Comparison of ENCODE assay signal across 20 mouse cellular contexts in the genomic region with DNA sequence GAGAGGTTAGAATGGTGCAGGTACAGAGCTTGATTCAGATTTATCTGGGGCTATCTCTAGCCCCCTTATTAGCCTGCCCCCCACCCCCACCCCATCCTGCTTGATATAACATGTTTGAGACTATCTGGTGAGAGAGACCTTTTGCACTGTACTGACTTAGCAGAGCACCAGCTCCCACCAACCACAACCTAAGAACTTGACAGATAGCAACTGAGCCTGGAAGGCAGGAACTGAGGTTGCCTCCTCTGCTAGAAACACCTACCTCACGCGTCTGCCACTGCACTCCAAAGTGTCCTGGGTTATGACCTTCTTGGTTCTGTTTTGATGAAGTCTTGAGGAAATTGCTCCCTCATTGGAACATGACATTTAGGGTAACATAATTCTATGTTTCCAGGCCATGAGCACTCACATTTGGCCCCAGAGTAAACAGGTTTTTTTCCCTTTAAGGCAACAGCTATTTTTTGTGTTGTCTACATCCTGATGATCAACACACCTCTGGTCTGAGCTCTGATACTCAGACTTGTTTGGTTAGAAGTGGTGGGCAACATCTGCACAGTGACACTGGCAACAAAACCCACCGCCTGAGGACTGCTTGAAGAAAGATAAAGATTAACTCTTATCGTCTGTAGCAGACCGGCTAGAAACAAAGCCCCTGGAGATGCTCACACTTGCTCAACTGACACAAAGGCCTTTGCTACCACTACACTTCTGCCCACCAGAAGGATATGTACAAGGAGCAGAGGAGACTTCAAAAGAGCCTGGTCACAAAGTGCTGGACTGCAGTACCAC. TPM values are rescaled to one million over a fixed set of nuclear protein-coding genes. Genes with fewer than 3 reads are reported as not detected.
A peak's percentile ranks its signal among the peaks of the same experiment; 100 is the strongest.
DNase-seq lines count a peak whose midpoint lies in the region; ATAC-seq and TF ChIP-seq lines count a peak whose summit lies in the region.
"Had no signal": no experiment of that assay in that cellular context is flagged by ENCODE, and none has a peak within 500 bp of the region (broad histone marks: within the 10 kb centered on the region; RNA-seq: fewer than 3 reads in every experiment).

No protein-coding gene starts in this region.

- no peak for DNase-seq in neural tube, embryonic 10.5 days (ENCODE audit: extremely low spot score, low spot score)
- DNase-seq in liver, embryonic 13.5 days, result peak; percentile 15
- DNase-seq in liver, postnatal 0 days, result no peak
- DNase-seq in layer of hippocampus, postnatal 10 days (ENCODE audit: low spot score in 2 of 2), result no peak
- DNase-seq in urinary bladder, postnatal 14 days (ENCODE audit: low spot score), result no peak
- DNase-seq: adrenal gland, adult 8-10 months; adrenal gland, postnatal 36 days; cerebellum, adult 8-10 months; cerebellum, postnatal 14 days; embryo, embryonic 11 days; gastrocnemius, postnatal 14 days; heart, postnatal 10 days had no signal

- no peak overlapping the region for H3K27ac ChIP-seq in neural tube, embryonic 14.5 days (ENCODE audit: low read depth, low read length)
- peak overlapping the region; percentile 18; the same call in 1 of the 2 replicates for H3K27ac ChIP-seq in liver, embryonic 13.5 days
- no peak overlapping the region for H3K27ac ChIP-seq in liver, postnatal 0 days (ENCODE audit: low read depth)
- no peak overlapping the region for H3K27ac ChIP-seq in forebrain, embryonic 16.5 days (ENCODE audit: low read length)
- H3K27ac ChIP-seq: embryonic facial prominence, embryonic 15.5 days; forebrain, embryonic 10.5 days; hindbrain, embryonic 13.5 days; hindbrain, postnatal 0 days had no signal

- no peak for TF ChIP-seq CTCF in liver, postnatal 0 days (IDR thresholded peaks at IDR 0.05; ENCODE audit: low read depth)

- 0 out of 2 replicates have a peak overlapping the region, but pooled peaks have one; percentile 16 for H3K9ac ChIP-seq in neural tube, embryonic 14.5 days (replicated peaks; ENCODE audit: low read depth, low read length)
- no peak overlapping the region for H3K9ac ChIP-seq in liver, embryonic 13.5 days
- no peak overlapping the region for H3K9ac ChIP-seq in liver, postnatal 0 days (replicated peaks)
- no peak overlapping the region for H3K9ac ChIP-seq in forebrain, embryonic 16.5 days (replicated peaks; ENCODE audit: low read depth, low read length)
- H3K9ac ChIP-seq: embryonic facial prominence, embryonic 15.5 days; hindbrain, embryonic 13.5 days had no signal

- ATAC-seq in neural tube, embryonic 14.5 days (ENCODE audit: low read depth), result no peak
- ATAC-seq in liver, embryonic 13.5 days (ENCODE audit: low read depth), result peak; percentile 85
- ATAC-seq in liver, postnatal 0 days, result peak; percentile 15; the same call in 1 of the 2 replicates
- no peak for ATAC-seq in forebrain, embryonic 16.5 days
- ATAC-seq: forebrain, embryonic 14.5 days; hindbrain, postnatal 0 days had no signal

- no peaks in the 10 kb centered on the region for H3K9me3 ChIP-seq in neural tube, embryonic 14.5 days (ENCODE audit: control insufficient read depth, low read length)
- no peaks in the 10 kb centered on the region for H3K9me3 ChIP-seq in liver, embryonic 13.5 days (replicated peaks)
- no peaks in the 10 kb centered on the region for H3K9me3 ChIP-seq in liver, postnatal 0 days (ENCODE audit: low read length)
- H3K9me3 ChIP-seq in forebrain, embryonic 16.5 days (ENCODE audit: control insufficient read depth, low read length), result no peaks in the 10 kb centered on the region
- H3K9me3 ChIP-seq: embryonic facial prominence, embryonic 15.5 days; forebrain, embryonic 10.5 days; hindbrain, embryonic 13.5 days had no signal

- H3K27me3 ChIP-seq in neural tube, embryonic 14.5 days (ENCODE audit: control insufficient read depth, insufficient read depth, low read length), result no peaks in the 10 kb centered on the region
- H3K27me3 ChIP-seq in liver, embryonic 13.5 days, result no peaks in the 10 kb centered on the region
- H3K27me3 ChIP-seq in liver, postnatal 0 days (ENCODE audit: insufficient read depth, low read length), result no peaks in the 10 kb centered on the region
- no peaks in the 10 kb centered on the region for H3K27me3 ChIP-seq in forebrain, embryonic 16.5 days (replicated peaks; ENCODE audit: control insufficient read depth, insufficient read depth, low read length)
- H3K27me3 ChIP-seq: embryonic facial prominence, embryonic 15.5 days; hindbrain, embryonic 13.5 days had no signal

- H3K4me2 ChIP-seq in neural tube, embryonic 14.5 days (ENCODE audit: low read depth, low read length), result no peak overlapping the region
- H3K4me2 ChIP-seq in liver, embryonic 13.5 days, result no peak overlapping the region
- H3K4me2 ChIP-seq in liver, postnatal 0 days (ENCODE audit: low read depth, low read length), result no peak overlapping the region
- H3K4me2 ChIP-seq in forebrain, embryonic 16.5 days (ENCODE audit: low read length), result no peak overlapping the region
- H3K4me2 ChIP-seq: embryonic facial prominence, embryonic 15.5 days; hindbrain, embryonic 13.5 days had no signal

- WGBS in neural tube, embryonic 14.5 days, result 96% methylated on average over 5 of the region's 5 CpGs
- 35% methylated on average over 5 of the region's 5 CpGs for whole genome bisulfite sequencing in liver, embryonic 13.5 days (ENCODE audit: insufficient replicate concordance)
- 58% methylated on average over 5 of the region's 5 CpGs for WGBS in liver, postnatal 0 days (ENCODE audit: insufficient replicate concordance)
- 94% methylated on average over 5 of the region's 5 CpGs for WGBS in forebrain, embryonic 16.5 days

- H3K4me1 ChIP-seq in neural tube, embryonic 14.5 days (ENCODE audit: control insufficient read depth, insufficient read depth, low read length), result 0 out of 2 replicates have a peak, but pooled peaks cover 3% of the 10 kb centered on the region
- peaks cover 12% of the 10 kb centered on the region for H3K4me1 ChIP-seq in liver, embryonic 13.5 days (replicated peaks)
- no peaks in the 10 kb centered on the region for H3K4me1 ChIP-seq in liver, postnatal 0 days (ENCODE audit: insufficient read depth)
- peaks cover 4% of the 10 kb centered on the region for H3K4me1 ChIP-seq in forebrain, embryonic 16.5 days (replicated peaks; ENCODE audit: control insufficient read depth, insufficient read depth, low read length)
- H3K4me1 ChIP-seq: embryonic facial prominence, embryonic 15.5 days; forebrain, embryonic 10.5 days; hindbrain, embryonic 13.5 days had no signal

- TF ChIP-seq EP300 in liver, postnatal 0 days (IDR thresholded peaks at IDR 0.05; ENCODE audit: low read depth), result no peak

- no peak overlapping the region for H3K4me3 ChIP-seq in neural tube, embryonic 14.5 days (ENCODE audit: low read depth, low read length)
- no peak overlapping the region for H3K4me3 ChIP-seq in liver, embryonic 13.5 days (replicated peaks)
- H3K4me3 ChIP-seq in liver, postnatal 0 days (ENCODE audit: low read depth, low read length), result no peak overlapping the region
- no peak overlapping the region for H3K4me3 ChIP-seq in forebrain, embryonic 16.5 days (replicated peaks; ENCODE audit: low read length)
- H3K4me3 ChIP-seq: embryonic facial prominence, embryonic 15.5 days; erythroblast, embryonic 14.5 days; forebrain, embryonic 10.5 days; hindbrain, embryonic 13.5 days had no signal

- H3K36me3 ChIP-seq in neural tube, embryonic 14.5 days (ENCODE audit: control insufficient read depth, insufficient read depth, low read length), result no peaks in the 10 kb centered on the region
- H3K36me3 ChIP-seq in liver, embryonic 13.5 days, result peaks cover 37% of the 10 kb centered on the region
- H3K36me3 ChIP-seq in liver, postnatal 0 days (replicated peaks; ENCODE audit: insufficient read depth, low read length), result peaks cover 20% of the 10 kb centered on the region
- H3K36me3 ChIP-seq in forebrain, embryonic 16.5 days (ENCODE audit: control insufficient read depth, insufficient read depth), result no peaks in the 10 kb centered on the region

RNA-seq across cellular contexts. Expression of gene Oxsr1, which starts 41.1 kb away (rescaled TPM):
- polyA plus RNA-seq in neural tube, embryonic 14.5 days (2014; fragmentation: Nextera tagmentation; extraction: Ambion mirVana), result 16.2 and 17.0 TPM in 2 replicates
- polyA plus RNA-seq in liver, embryonic 13.5 days (2015; fragmentation: Nextera tagmentation; extraction: Ambion mirVana), result 6.0 and 6.5 TPM in 2 replicates
- polyA plus RNA-seq in liver, postnatal 0 days (2015; fragmentation: Nextera tagmentation; extraction: Ambion mirVana), result 3.8 and 4.1 TPM in 2 replicates
- 13.4 and 14.6 TPM in 2 replicates for polyA plus RNA-seq in forebrain, embryonic 16.5 days (2015; fragmentation: Nextera tagmentation; extraction: Ambion mirVana)
- total RNA-seq in layer of hippocampus, postnatal 10 days (2021), result 10 to 100 TPM; 37.1 to 41.5 TPM

RNA-seq across cellular contexts. Expression of gene Acaa1a, which starts 58.4 kb away (rescaled TPM):
- polyA plus RNA-seq in neural tube, embryonic 14.5 days (2014; fragmentation: Nextera tagmentation; extraction: Ambion mirVana), result 95.4 and 100 TPM in 2 replicates
- polyA plus RNA-seq in liver, embryonic 13.5 days (2015; fragmentation: Nextera tagmentation; extraction: Ambion mirVana), result 39.6 and 40.2 TPM in 2 replicates
- 132 and 141 TPM in 2 replicates for polyA plus RNA-seq in liver, postnatal 0 days (2015; fragmentation: Nextera tagmentation; extraction: Ambion mirVana)
- polyA plus RNA-seq in forebrain, embryonic 16.5 days (2015; fragmentation: Nextera tagmentation; extraction: Ambion mirVana), result 107 and 119 TPM in 2 replicates
- 10 to 100 TPM; 66.2 to 79.4 TPM for total RNA-seq in layer of hippocampus, postnatal 10 days (2021)

Comparison
In these comparisons a context has a peak if more than half of its experiments do, and no peak if none do; other contexts are left out.
1. ATAC-seq: peak in liver, embryonic 13.5 days (single experiment) and liver, postnatal 0 days (single experiment); none in neural tube, embryonic 14.5 days (single experiment) and forebrain, embryonic 16.5 days (single experiment).